Mouse (Mus musculus) limb, embryonic 15.5 days (tissue): ENCODE data around the gene Spata2l. TPM values are rescaled to one million over a fixed set of nuclear protein-coding genes. Genes with fewer than 3 reads are reported as not detected.

Source experiments
- ATAC-seq: fragments of 200-750 bp; cut with Nextera tagmentation; 2 replicates; pipeline ENCODE4 v1.8.0; 2017; ENCODE audit warnings: low read depth, moderate TSS enrichment; ENCODE audit not compliant: insufficient number of reproducible peaks, low FRiP score, low TSS enrichment
- H3K27ac ChIP-seq: fragments of 300-500 bp; sonication (generic); 2 replicates; pipeline ENCODE4 v1.5.1; 2015; ENCODE audit warnings: moderate library complexity, mild to moderate bottlenecking, inconsistent platforms
- H3K27me3 ChIP-seq: fragments of 300-500 bp; sonication (generic); 2 replicates; pipeline ENCODE4 v1.6.1; 2015; ENCODE audit warnings: inconsistent platforms
- H3K36me3 ChIP-seq: fragments of 300-500 bp; sonication (generic); 2 replicates; pipeline ENCODE4 v1.6.1; 2015; ENCODE audit warnings: inconsistent platforms
- H3K4me1 ChIP-seq: fragments of 300-500 bp; sonication (generic); 2 replicates; pipeline ENCODE4 v1.6.1; 2015; ENCODE audit warnings: inconsistent platforms
- H3K4me2 ChIP-seq: fragments of 300-500 bp; sonication (generic); 2 replicates; pipeline ENCODE4 v1.6.1; 2015; ENCODE audit warnings: mild to moderate bottlenecking, inconsistent platforms
- H3K4me3 ChIP-seq: fragments of 300-500 bp; sonication (generic); 2 replicates; pipeline ENCODE4 v1.5.1; 2015; ENCODE audit warnings: mild to moderate bottlenecking, inconsistent platforms
- H3K9ac ChIP-seq: fragments of 300-500 bp; sonication (generic); 2 replicates; pipeline ENCODE4 v1.6.1; 2015; ENCODE audit warnings: inconsistent platforms
- H3K9me3 ChIP-seq: fragments of 300-500 bp; sonication (generic); 2 replicates; pipeline ENCODE4 v1.6.1; 2016; ENCODE audit warnings: inconsistent platforms
- WGBS: fragments of 180-500 bp; shearing (Covaris S2); methylation state at CpG from one replicate; pipeline ENCODE4 v1.1.7; 2015; 5-methylcytosine and 5-hydroxymethylcytosine counted together
- polyA plus RNA-seq: library from polyadenylated mRNA; unstranded; fragments of >200 nt; fragmentation: Nextera tagmentation; extraction: Ambion mirVana; gene quantifications from 2 replicates; pipeline ENCODE4 v1.2.1, GENCODE M21; 2015

Spata2l gene
- polyA plus RNA-seq, 1 experiment from 2014 or later, result 5.6 TPM

- no peak overlapping the region for H3K9ac ChIP-seq
- no peak overlapping the region for H3K27ac ChIP-seq
- WGBS, result 53% methylated on average over 8 of the region's 8 CpGs
- no peak overlapping the region for H3K4me2 ChIP-seq
- no peak for ATAC-seq
- no peaks in the 10 kb centered on the region for H3K36me3 ChIP-seq
- H3K4me1 ChIP-seq, result peaks cover 11% of the 10 kb centered on the region
- no peak overlapping the region for H3K4me3 ChIP-seq
- H3K9me3 ChIP-seq, result no peaks in the 10 kb centered on the region
- no peaks in the 10 kb centered on the region for H3K27me3 ChIP-seq
These were observed 44.1 kb downstream of the Spata2l start for GRCm38 (mm10) chr8:123191908-123192307.

- H3K4me3 ChIP-seq, result no peak overlapping the region
- H3K27ac ChIP-seq, result peak overlapping the region; percentile 59; the same call in 1 of the 2 replicates
- H3K4me2 ChIP-seq, result peak overlapping the region; percentile 25; the same call in 1 of the 2 replicates
- H3K9me3 ChIP-seq, result no peaks in the 10 kb centered on the region
- 2% methylated on average over 9 of the region's 9 CpGs for WGBS
- H3K27me3 ChIP-seq, result no peaks in the 10 kb centered on the region
- H3K9ac ChIP-seq, result no peak overlapping the region
- ATAC-seq, result no peak
- H3K36me3 ChIP-seq, result no peaks in the 10 kb centered on the region
- H3K4me1 ChIP-seq, result peaks cover 23% of the 10 kb centered on the region
These were observed 45.4 kb downstream of the Spata2l start for GRCm38 (mm10) chr8:123190678-123191077.

GRCm38 (mm10) chr8:123188841-123189240 is 47.2 kb downstream of the Spata2l start:
- 81% methylated on average over 7 of the region's 7 CpGs for WGBS
- ATAC-seq, result no peak
- Histone ChIP-seq H3K27ac (no peak overlapping the region), H3K4me2 (no peak overlapping the region), H3K4me3 (no peak overlapping the region), H3K36me3 (no peaks in the 10 kb centered on the region), H3K27me3 (no peaks in the 10 kb centered on the region), H3K9ac (no peak overlapping the region), H3K4me1 (peaks cover 31% of the 10 kb centered on the region), H3K9me3 (no peaks in the 10 kb centered on the region)

- WGBS, result 84% methylated on average over 2 of the region's 2 CpGs
These were observed 48.0 kb downstream of the Spata2l start for GRCm38 (mm10) chr8:123188006-123188405.

GRCm38 (mm10) chr8:123185566-123186409 is 50.2 kb downstream of the Spata2l start, which contains the start of gene Dpep1:
Gene Dpep1 (plus strand): TSS chr8:123186242.
- ATAC-seq, result 0 out of 2 replicates have a peak, but pooled peaks have one; percentile 37
- Histone ChIP-seq H3K4me3 (no peak within 1 kb of the TSS), H3K27ac (peak within 1 kb of the TSS; percentile 54), H3K27me3 (no peaks in the 10 kb centered on the region), H3K9ac (no peak within 1 kb of the TSS), H3K9me3 (no peaks in the 10 kb centered on the region), H3K4me2 (no peak within 1 kb of the TSS), H3K36me3 (no peaks in the 10 kb centered on the region), H3K4me1 (peaks cover 31% of the 10 kb centered on the region)
- WGBS, result 23% methylated on average over 19 of the region's 19 CpGs

More at GRCm38 (mm10) chr8:123188006-123188405, 48.0 kb downstream of the Spata2l start:
- Histone ChIP-seq H3K4me3 (no peak overlapping the region), H3K36me3 (no peaks in the 10 kb centered on the region), H3K27ac (no peak overlapping the region), H3K4me1 (peaks cover 31% of the 10 kb centered on the region), H3K4me2 (no peak overlapping the region), H3K9ac (no peak overlapping the region), H3K27me3 (no peaks in the 10 kb centered on the region), H3K9me3 (no peaks in the 10 kb centered on the region)
- ATAC-seq, result no peak

- peaks cover 15% of the 10 kb centered on the region for H3K4me1 ChIP-seq
- WGBS, result 60% methylated on average over 3 of the region's 3 CpGs
- H3K9me3 ChIP-seq, result peaks cover 3% of the 10 kb centered on the region; the same call in 1 of the 2 replicates
- no peak overlapping the region for H3K27ac ChIP-seq
- no peak overlapping the region for H3K4me2 ChIP-seq
- H3K36me3 ChIP-seq, result no peaks in the 10 kb centered on the region
- ATAC-seq, result no peak
- no peak overlapping the region for H3K4me3 ChIP-seq
- no peaks in the 10 kb centered on the region for H3K27me3 ChIP-seq
- no peak overlapping the region for H3K9ac ChIP-seq
These were observed 54.6 kb downstream of the Spata2l start for GRCm38 (mm10) chr8:123181391-123181790.

Other genes starting within 250 kb of the Spata2l start
- 44.8 and 45.3 TPM in 2 replicates for gene Ankrd11, start 194.0 kb downstream of the Spata2l start, polyA plus RNA-seq
- 33.4 and 38.5 TPM in 2 replicates for gene Spg7, start 173.3 kb downstream of the Spata2l start, polyA plus RNA-seq
- gene Rpl13, start 133.9 kb downstream of the Spata2l start, polyA plus RNA-seq, result 1,386 and 1,581 TPM in 2 replicates
- 0.84 and 1.2 TPM in 2 replicates for gene Cpne7, start 118.9 kb downstream of the Spata2l start, polyA plus RNA-seq
- gene Sult5a1, start 77.9 kb downstream of the Spata2l start, polyA plus RNA-seq, result 41.0 and 41.7 TPM in 2 replicates
- gene Dpep1, start 50.0 kb downstream of the Spata2l start, polyA plus RNA-seq, result 6.9 and 9.0 TPM in 2 replicates
- 166 and 176 TPM in 2 replicates for gene Chmp1a, start 23.5 kb downstream of the Spata2l start, polyA plus RNA-seq
- 3.5 and 3.9 TPM in 2 replicates for gene Spata33, start 23.4 kb downstream of the Spata2l start, polyA plus RNA-seq
- gene Cdk10, start 11.4 kb downstream of the Spata2l start, polyA plus RNA-seq, result 30.0 and 33.4 TPM in 2 replicates
- gene Zfp276, start 18.0 kb upstream of the Spata2l start, polyA plus RNA-seq, result 25.4 and 28.4 TPM in 2 replicates
- 27.2 and 29.4 TPM in 2 replicates for gene Vps9d1, start 18.1 kb upstream of the Spata2l start, polyA plus RNA-seq
- 14.8 and 18.6 TPM in 2 replicates for gene Fanca, start 82.3 kb upstream of the Spata2l start, polyA plus RNA-seq
- gene Spire2, start 96.5 kb upstream of the Spata2l start, polyA plus RNA-seq, result 0.93 and 1.2 TPM in 2 replicates
- 187 and 191 TPM in 2 replicates for gene Tcf25, start 137.5 kb upstream of the Spata2l start, polyA plus RNA-seq
- 0.08 and 0.15 TPM in 2 replicates for gene Mc1r, start 170.9 kb upstream of the Spata2l start, polyA plus RNA-seq
- 4.0 and 5.0 TPM in 2 replicates for gene Tubb3, start 175.2 kb upstream of the Spata2l start, polyA plus RNA-seq
- gene Def8, start 187.3 kb upstream of the Spata2l start, polyA plus RNA-seq, result 42.4 and 43.5 TPM in 2 replicates
- gene Afg3l1, start 241.7 kb upstream of the Spata2l start, polyA plus RNA-seq, result 43.0 and 46.0 TPM in 2 replicates